Mouse (Mus musculus) neural tube, embryonic 13.5 days (tissue): ENCODE results near the gene Mrm2. TPM values are rescaled to one million over a fixed set of nuclear protein-coding genes. Genes with fewer than 3 reads are reported as not detected.
"Not testable (repeated sequence)": the region's sequence is repeated elsewhere in the genome, so short reads cannot be mapped to it uniquely, and the experiment has no call there.

Experiments
- ATAC-seq: fragments of 200-750 bp; cut with Nextera tagmentation; 2 replicates; pipeline ENCODE4 v1.8.0; 2017; ENCODE audit warnings: low read depth, mild to moderate bottlenecking, moderate TSS enrichment, moderate library complexity
- H3K27ac ChIP-seq: fragments of 300-500 bp; sonication (generic); replicated peaks from 2 replicates; pipeline ENCODE4 v1.5.1; 2015; ENCODE audit warnings: moderate library complexity, mild to moderate bottlenecking, inconsistent platforms
- H3K27me3 ChIP-seq: fragments of 300-500 bp; sonication (generic); 2 replicates; pipeline ENCODE4 v1.6.1; 2015; ENCODE audit warnings: mild to moderate bottlenecking, inconsistent platforms
- H3K36me3 ChIP-seq: fragments of 300-500 bp; sonication (generic); 2 replicates; pipeline ENCODE4 v1.6.1; 2015; ENCODE audit warnings: mild to moderate bottlenecking, inconsistent platforms
- H3K4me1 ChIP-seq: fragments of 300-500 bp; sonication (generic); replicated peaks from 2 replicates; pipeline ENCODE4 v1.6.1; 2015; ENCODE audit warnings: inconsistent platforms
- H3K4me2 ChIP-seq: fragments of 300-500 bp; sonication (generic); 2 replicates; pipeline ENCODE4 v1.6.1; 2015; ENCODE audit warnings: inconsistent platforms, mild to moderate bottlenecking, moderate library complexity
- H3K4me3 ChIP-seq: fragments of 300-500 bp; sonication (generic); 2 replicates; pipeline ENCODE4 v1.5.1; 2015; ENCODE audit warnings: mild to moderate bottlenecking, inconsistent platforms
- H3K9ac ChIP-seq: fragments of 300-500 bp; sonication (generic); 2 replicates; pipeline ENCODE4 v1.6.1; 2015; ENCODE audit warnings: moderate library complexity, mild to moderate bottlenecking, inconsistent platforms
- H3K9me3 ChIP-seq: fragments of 300-500 bp; sonication (generic); 2 replicates; pipeline ENCODE4 v1.6.1; 2016; ENCODE audit warnings: inconsistent platforms
- WGBS: fragments of 180-500 bp; shearing (Covaris S2); methylation state at CpG from one replicate; pipeline ENCODE4 v1.1.7; 2015; 5-methylcytosine and 5-hydroxymethylcytosine counted together
- polyA plus RNA-seq: library from polyadenylated mRNA; unstranded; fragments of >200 nt; fragmentation: Nextera tagmentation; extraction: Ambion mirVana; gene quantifications from 2 replicates; pipeline ENCODE4 v1.2.1, GENCODE M21; 2015

Gene Mrm2
- polyA plus RNA-seq, 1 experiment from 2014 or later: 16.7 TPM

DNA sequence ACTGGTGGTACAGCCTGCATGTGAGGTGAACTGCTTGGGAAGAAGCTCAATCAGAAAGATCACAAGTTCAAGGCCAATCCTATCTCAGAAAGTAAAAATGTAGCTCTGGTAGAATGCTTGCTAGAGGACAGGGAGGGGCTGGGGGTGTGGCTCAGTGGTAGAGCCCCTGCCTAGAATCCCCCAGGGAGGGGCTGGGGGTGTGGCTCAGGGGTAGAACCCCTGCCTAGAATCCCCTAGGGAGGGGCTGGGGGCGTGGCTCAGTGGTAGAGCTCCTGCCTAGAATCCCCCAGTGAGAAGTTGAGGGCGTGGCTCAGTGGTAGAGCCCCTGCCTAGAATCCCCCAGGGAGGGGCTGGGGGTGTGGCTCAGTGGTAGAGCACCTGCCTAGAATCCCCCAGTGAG is 36.4 kb upstream of the Mrm2 start:
- not testable (repeated sequence) for H3K27ac ChIP-seq, H3K9me3 ChIP-seq, H3K4me1 ChIP-seq, H3K4me3 ChIP-seq, H3K4me2 ChIP-seq, H3K9ac ChIP-seq, ATAC-seq, H3K27me3 ChIP-seq, H3K36me3 ChIP-seq
- 79% methylated on average over 2 of the region's 2 CpGs for WGBS

DNA sequence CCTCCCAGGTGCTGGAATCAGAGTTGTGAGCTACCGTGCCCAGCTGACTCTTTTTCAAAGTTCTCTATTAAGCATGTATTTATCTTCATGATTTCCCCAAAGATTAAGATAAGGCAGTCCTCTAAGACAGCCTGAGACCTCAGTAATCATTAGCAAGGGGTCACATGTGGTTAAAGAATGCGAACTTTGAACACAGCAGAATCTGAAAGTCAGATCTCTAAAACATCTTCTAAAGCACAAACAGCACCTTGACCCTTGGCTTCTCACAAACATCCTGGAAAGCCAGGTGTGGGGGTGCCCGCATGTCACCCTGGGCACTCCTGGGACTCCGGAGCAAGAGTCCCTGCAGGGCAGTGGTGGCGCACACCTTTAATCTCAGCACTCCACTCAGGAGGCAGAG is 32.7 kb upstream of the Mrm2 start:
- Histone ChIP-seq H3K27me3 (no peaks in the 10 kb centered on the region), H3K9me3 (no peaks in the 10 kb centered on the region; the same call in 1 of the 2 replicates), H3K4me2 (no peak overlapping the region), H3K4me1 (no peaks in the 10 kb centered on the region), H3K27ac (no peak overlapping the region), H3K4me3 (no peak overlapping the region), H3K9ac (no peak overlapping the region), H3K36me3 (peaks cover 12% of the 10 kb centered on the region)
- WGBS: 97% methylated on average over 5 of the region's 5 CpGs
- ATAC-seq: no peak

DNA sequence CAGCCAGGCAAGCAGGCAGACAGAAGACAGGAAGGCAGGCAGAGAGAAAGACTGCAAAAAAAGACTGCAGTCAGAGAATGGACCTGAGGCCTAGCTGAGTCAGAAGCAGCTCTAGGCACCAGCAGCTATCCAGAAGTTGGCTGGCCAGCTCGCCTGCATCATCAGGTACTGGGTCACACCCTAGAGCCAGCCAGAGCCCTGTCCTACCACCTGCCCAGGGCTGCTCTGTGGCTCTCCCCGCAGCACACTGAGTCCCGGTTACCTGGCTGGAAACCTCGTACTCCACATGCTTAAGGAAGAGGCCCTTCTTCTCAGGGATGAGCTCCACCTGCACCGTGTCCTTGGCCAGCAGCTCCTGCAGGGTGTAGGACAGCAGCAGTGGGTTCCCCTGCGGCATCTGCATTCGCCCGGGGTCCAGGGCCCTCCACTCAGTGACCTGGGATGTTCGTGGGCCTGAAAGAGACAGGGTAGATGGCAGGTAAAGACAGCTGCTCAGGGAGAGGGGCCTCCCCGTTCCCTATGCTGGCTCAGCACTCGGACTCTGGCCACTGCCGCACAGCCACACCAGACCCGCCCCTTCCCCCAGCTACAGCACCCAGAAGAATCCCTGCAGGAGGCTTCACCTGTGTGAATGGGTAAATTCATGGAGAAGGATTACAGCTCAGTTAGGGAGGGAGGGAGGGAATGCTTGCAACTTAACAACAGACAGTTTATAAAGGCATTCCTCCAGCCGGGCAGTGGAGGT is 28.4 kb upstream of the Mrm2 start:
- H3K9ac ChIP-seq: no peak overlapping the region
- no peak overlapping the region for H3K27ac ChIP-seq

DNA sequence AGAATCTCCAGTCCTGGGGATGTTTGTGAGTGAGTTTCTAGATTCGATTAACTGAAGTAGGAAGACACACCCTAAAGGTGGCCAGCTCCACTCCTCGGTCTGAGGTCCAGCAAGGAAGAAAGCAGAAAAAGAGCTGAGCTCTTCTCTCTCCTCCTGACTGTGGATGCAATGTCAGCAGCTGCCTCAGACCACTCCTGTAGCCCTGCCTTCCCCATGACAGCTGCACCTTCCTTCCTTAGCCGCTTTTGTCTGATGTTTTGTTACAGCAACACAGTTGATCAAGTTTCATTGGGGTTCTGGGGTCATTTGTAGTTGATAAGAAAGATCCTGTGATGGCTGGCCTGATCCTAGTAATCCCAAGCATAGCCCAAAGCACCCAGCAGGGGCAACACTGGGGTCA is 25.8 kb upstream of the Mrm2 start:
- Histone ChIP-seq H3K4me1 (no peaks in the 10 kb centered on the region), H3K9ac (no peak overlapping the region), H3K9me3 (no peaks in the 10 kb centered on the region), H3K4me3 (no peak overlapping the region), H3K27me3 (no peaks in the 10 kb centered on the region), H3K27ac (no peak overlapping the region), H3K36me3 (peaks cover 60% of the 10 kb centered on the region), H3K4me2 (no peak overlapping the region)
- WGBS: 93% methylated on average over 3 of the region's 3 CpGs
- no peak for ATAC-seq

More for the DNA sequence above, 28.4 kb upstream of the Mrm2 start:
- Histone ChIP-seq H3K27me3 (no peaks in the 10 kb centered on the region), H3K36me3 (peaks cover 41% of the 10 kb centered on the region), H3K4me3 (no peak overlapping the region), H3K9me3 (no peaks in the 10 kb centered on the region; the same call in 1 of the 2 replicates), H3K4me2 (no peak overlapping the region), H3K4me1 (no peaks in the 10 kb centered on the region)
- WGBS: 84% methylated on average over 14 of the region's 14 CpGs
- no peak for ATAC-seq

- H3K4me1 ChIP-seq: no peaks in the 10 kb centered on the region
- whole genome bisulfite sequencing: 86% methylated on average over 11 of the region's 11 CpGs
- H3K9me3 ChIP-seq: no peaks in the 10 kb centered on the region
- H3K4me3 ChIP-seq: no peak overlapping the region
- H3K36me3 ChIP-seq: peaks cover 75% of the 10 kb centered on the region
- H3K9ac ChIP-seq: no peak overlapping the region
- ATAC-seq: no peak
- H3K27me3 ChIP-seq: no peaks in the 10 kb centered on the region
- H3K27ac ChIP-seq: no peak overlapping the region
- no peak overlapping the region for H3K4me2 ChIP-seq
Observed at GRCm38 (mm10) chr5:140355934-140356333, 24.2 kb upstream of the Mrm2 start.

DNA sequence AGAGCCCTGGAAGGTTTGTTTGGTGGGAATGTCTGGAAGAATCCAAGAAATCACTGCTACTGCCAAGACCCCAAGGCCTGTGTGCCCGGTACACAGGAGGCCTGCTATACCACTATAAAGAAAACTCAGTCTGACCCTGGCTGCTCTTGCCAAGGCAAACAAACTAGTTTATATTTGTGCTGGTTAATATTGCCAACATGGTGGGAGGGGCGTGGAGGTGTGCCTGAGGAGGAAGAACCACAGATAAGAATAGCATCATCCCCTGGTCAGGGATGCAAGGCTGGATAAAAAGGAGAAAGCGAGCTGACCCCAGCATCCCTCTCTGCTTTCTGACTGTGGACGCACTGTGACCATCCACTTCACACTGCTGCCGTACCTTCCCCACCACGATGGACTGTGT is 20.7 kb upstream of the Mrm2 start:
- peaks cover 69% of the 10 kb centered on the region for H3K36me3 ChIP-seq
- H3K9me3 ChIP-seq: no peaks in the 10 kb centered on the region
- H3K4me3 ChIP-seq: no peak overlapping the region
- WGBS: 95% methylated on average over 6 of the region's 6 CpGs
- no peaks in the 10 kb centered on the region for H3K4me1 ChIP-seq
- no peaks in the 10 kb centered on the region for H3K27me3 ChIP-seq
- H3K27ac ChIP-seq: no peak overlapping the region
- no peak overlapping the region for H3K9ac ChIP-seq
- no peak overlapping the region for H3K4me2 ChIP-seq
- no peak for ATAC-seq

DNA sequence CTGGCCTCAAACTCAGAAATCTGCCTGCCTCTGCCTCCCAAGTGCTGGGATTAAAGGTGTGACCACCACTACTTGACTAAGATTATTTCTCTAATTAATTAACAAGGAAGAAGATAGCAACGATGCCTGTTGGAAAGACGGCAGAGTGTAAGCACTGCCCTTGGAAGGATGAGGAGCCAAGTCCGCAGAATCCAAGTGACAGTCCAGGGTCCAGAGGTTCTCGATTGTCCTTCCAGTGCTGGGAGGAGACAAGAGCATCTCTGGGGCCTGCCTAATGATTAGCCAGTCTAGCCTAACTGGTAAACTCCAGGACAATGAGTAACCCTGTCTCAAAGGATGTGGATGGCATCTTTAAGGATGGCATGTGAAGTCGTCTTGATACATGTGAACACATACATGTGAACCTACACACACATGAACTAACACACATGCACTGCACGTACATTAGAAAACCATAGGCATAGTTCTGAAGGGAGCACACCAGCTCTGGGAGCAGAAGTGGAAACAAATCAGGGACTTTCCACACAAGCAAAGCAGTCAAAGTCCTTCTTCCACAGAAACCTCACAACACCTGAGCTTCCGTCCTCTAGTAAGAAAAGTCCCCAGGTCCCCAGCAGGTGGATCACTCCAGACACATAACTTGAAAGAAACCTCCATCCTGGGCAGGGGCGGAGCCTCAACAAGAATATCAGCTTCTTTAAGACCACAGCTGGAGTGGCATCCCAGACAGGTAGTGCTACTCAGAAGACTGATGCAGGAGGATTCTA is 19.2 kb upstream of the Mrm2 start:
- no peak overlapping the region for H3K27ac ChIP-seq
- no peak overlapping the region for H3K4me3 ChIP-seq
- no peak for ATAC-seq
- H3K27me3 ChIP-seq: no peaks in the 10 kb centered on the region
- H3K36me3 ChIP-seq: peaks cover 66% of the 10 kb centered on the region
- H3K4me1 ChIP-seq: no peaks in the 10 kb centered on the region
- no peak overlapping the region for H3K9ac ChIP-seq
- 92% methylated on average over 8 of the region's 8 CpGs for WGBS
- H3K9me3 ChIP-seq: no peaks in the 10 kb centered on the region
- no peak overlapping the region for H3K4me2 ChIP-seq

- WGBS: 91% methylated on average over 9 of the region's 9 CpGs
- no peak for ATAC-seq
- Histone ChIP-seq H3K4me2 (no peak overlapping the region), H3K4me1 (no peaks in the 10 kb centered on the region), H3K4me3 (no peak overlapping the region), H3K9ac (no peak overlapping the region), H3K36me3 (peaks cover 62% of the 10 kb centered on the region), H3K27me3 (no peaks in the 10 kb centered on the region), H3K27ac (no peak overlapping the region), H3K9me3 (no peaks in the 10 kb centered on the region)
Observed at GRCm38 (mm10) chr5:140349882-140350281, 18.2 kb upstream of the Mrm2 start.

DNA sequence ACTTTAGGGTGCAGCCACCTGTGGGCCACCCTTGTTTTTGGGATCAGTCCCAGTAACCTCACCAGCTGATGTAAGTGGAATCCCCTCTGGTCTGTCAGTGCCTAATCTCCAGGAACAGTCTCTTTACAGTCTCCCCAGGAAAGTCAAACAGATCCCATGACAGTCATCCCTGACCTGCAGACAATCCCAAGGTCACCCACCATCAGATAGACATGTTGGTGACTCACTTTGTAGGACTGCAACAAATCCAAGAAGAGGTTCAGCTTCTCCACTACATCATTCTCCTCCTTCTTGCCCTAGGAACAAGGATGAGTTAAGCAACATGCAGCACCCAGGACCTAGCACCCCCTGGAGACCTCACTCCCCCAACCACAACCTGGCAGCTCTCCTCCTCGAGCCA is 14.4 kb upstream of the Mrm2 start:
- no peak overlapping the region for H3K27ac ChIP-seq
- no peak for ATAC-seq
- H3K9ac ChIP-seq: no peak overlapping the region
- H3K27me3 ChIP-seq: no peaks in the 10 kb centered on the region
- H3K9me3 ChIP-seq: no peaks in the 10 kb centered on the region
- WGBS: 92% methylated on average over 1 of the region's 1 CpGs
- H3K4me1 ChIP-seq: no peaks in the 10 kb centered on the region
- H3K4me3 ChIP-seq: no peak overlapping the region
- H3K4me2 ChIP-seq: no peak overlapping the region
- peaks cover 43% of the 10 kb centered on the region for H3K36me3 ChIP-seq

- H3K9ac ChIP-seq: no peak overlapping the region
- no peak for ATAC-seq
- no peak overlapping the region for H3K27ac ChIP-seq
- WGBS: 95% methylated on average over 4 of the region's 4 CpGs
- no peaks in the 10 kb centered on the region for H3K27me3 ChIP-seq
- H3K9me3 ChIP-seq: no peaks in the 10 kb centered on the region
- no peak overlapping the region for H3K4me2 ChIP-seq
- peaks cover 46% of the 10 kb centered on the region for H3K36me3 ChIP-seq
- no peak overlapping the region for H3K4me3 ChIP-seq
- H3K4me1 ChIP-seq: no peaks in the 10 kb centered on the region
Observed at GRCm38 (mm10) chr5:140345244-140345643, 13.5 kb upstream of the Mrm2 start.

DNA sequence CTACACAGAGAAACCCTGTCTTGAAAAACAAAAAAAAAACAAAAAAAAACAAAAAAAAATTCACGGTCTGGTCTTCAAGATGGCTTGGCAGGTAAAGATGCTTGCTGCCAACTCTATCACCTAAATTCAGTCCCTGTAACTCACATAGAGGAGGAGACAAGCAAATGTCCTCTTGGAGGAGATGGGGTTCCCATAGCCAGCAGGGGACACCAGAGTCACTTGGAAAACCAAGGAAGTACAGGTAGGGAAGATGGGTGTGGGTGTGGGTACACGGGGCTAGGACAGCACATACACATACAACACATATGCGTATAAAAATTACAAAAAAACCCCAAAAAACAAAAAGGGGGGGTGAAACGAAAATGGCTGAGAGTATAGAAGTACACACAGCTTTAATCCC is 11.2 kb upstream of the Mrm2 start:
- H3K4me2 ChIP-seq: no peak overlapping the region
- H3K4me1 ChIP-seq: no peaks in the 10 kb centered on the region
- no peak overlapping the region for H3K27ac ChIP-seq
- 90% methylated on average over 4 of the region's 4 CpGs for WGBS
- H3K27me3 ChIP-seq: no peaks in the 10 kb centered on the region
- H3K36me3 ChIP-seq: peaks cover 64% of the 10 kb centered on the region
- no peak overlapping the region for H3K9ac ChIP-seq
- no peaks in the 10 kb centered on the region for H3K9me3 ChIP-seq
- no peak for ATAC-seq
- no peak overlapping the region for H3K4me3 ChIP-seq

DNA sequence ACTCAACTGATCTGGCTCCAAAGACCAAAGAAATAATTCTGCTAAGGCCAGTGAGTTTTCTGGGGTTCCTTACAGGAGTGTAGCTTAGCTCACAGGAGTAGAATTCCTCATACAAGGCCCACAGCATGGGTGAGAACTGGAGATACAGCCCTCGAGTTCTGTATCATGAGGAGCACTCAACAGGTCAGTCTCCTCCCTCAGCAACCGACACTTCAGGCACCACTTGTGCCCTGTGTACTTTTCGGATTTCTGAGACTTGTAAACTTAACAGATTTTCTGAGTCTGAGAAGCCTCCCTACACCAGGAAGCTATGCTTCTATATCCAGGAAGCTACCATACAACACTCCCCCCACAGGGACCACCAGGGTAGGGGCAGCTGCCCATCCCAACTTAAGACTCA is 8.1 kb upstream of the Mrm2 start:
- H3K4me1 ChIP-seq: no peaks in the 10 kb centered on the region
- no peak for ATAC-seq
- H3K36me3 ChIP-seq: peaks cover 57% of the 10 kb centered on the region
- no peaks in the 10 kb centered on the region for H3K27me3 ChIP-seq
- H3K9me3 ChIP-seq: no peaks in the 10 kb centered on the region
- H3K9ac ChIP-seq: no peak overlapping the region
- H3K4me3 ChIP-seq: no peak overlapping the region
- H3K4me2 ChIP-seq: no peak overlapping the region
- 91% methylated on average over 3 of the region's 3 CpGs for WGBS
- H3K27ac ChIP-seq: no peak overlapping the region
